Mouse (Mus musculus) midbrain, embryonic 10.5 days (tissue): ENCODE measurements at regions not wholly inside any gene's neighbourhood (a gene's known extent, or its start where the extent isn't known, plus 50 kb on each side); places are given as distances from the start of the nearest gene placed in this dataset.

Experiments used
- DNase-seq: peaks from one replicate; pipeline ENCODE4 v3.0.0-alpha.2; 2017; ENCODE audit warnings: low spot score
- H3K27ac ChIP-seq: fragments of 300-500 bp; sonication (generic); replicated peaks from 2 replicates; pipeline ENCODE4 v1.5.1; 2016; ENCODE audit warnings: mild to moderate bottlenecking
- H3K27me3 ChIP-seq: fragments of 300-500 bp; sonication (generic); 2 replicates; pipeline ENCODE4 v1.6.1; 2016; ENCODE audit warnings: low read depth, mild to moderate bottlenecking; ENCODE audit not compliant: poor library complexity, severe bottlenecking
- H3K36me3 ChIP-seq: fragments of 300-500 bp; sonication (generic); 2 replicates; pipeline ENCODE4 v1.6.1; 2016; ENCODE audit warnings: mild to moderate bottlenecking, moderate library complexity
- H3K4me1 ChIP-seq: fragments of 300-500 bp; sonication (generic); 2 replicates; pipeline ENCODE4 v1.6.1; 2016
- H3K4me3 ChIP-seq: fragments of 300-500 bp; sonication (generic); 2 replicates; pipeline ENCODE4 v1.5.1; 2016; ENCODE audit warnings: mild to moderate bottlenecking, moderate library complexity
- H3K9me3 ChIP-seq: fragments of 300-500 bp; sonication (generic); replicated peaks from 2 replicates; pipeline ENCODE4 v1.6.1; 2016; ENCODE audit warnings: mild to moderate bottlenecking
- WGBS: fragments of 180-500 bp; shearing (Covaris S2); methylation state at CpG from one replicate; pipeline ENCODE4 v1.1.7; 2016; 5-methylcytosine and 5-hydroxymethylcytosine counted together

DNA sequence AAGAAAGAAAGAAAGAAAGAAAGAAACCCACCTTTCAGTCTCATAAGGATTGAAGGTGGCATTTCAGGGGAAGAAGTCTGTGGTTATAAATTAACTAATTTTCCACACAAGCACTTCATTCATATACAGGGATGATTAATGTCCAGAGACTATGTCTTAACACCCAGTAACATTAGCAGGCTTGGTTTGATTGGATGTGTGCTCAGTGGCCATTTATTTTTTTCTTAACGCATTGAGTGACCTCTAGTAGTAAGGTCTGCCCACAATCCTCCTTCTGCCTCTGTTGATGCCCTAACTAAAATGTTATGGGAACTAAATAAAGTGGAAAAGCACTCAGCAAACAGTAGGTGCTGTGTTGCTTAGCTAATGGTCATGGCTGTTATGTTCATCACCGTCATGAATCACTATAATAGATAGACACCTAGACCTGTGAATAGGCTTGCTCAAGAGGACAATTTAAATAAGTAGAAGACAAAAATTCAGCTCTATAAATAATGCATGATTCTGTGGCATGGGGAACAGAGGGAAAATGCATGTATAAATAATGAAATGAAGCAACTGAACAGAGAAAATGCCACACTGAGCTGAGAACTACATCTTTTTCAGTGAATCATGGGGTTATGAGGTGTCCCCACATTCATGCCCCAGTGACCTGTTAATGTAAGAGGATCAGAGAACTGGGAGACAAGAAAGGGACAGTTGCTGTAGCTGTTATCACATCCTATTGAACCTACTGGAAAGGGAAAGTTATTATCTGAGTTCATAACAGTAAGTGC, 432.3 kb downstream of the Flrt2 start:
- WGBS = 91% methylated on average over 2 of the region's 2 CpGs
- H3K4me3 ChIP-seq = no peak overlapping the region
- no peak overlapping the region for H3K27ac ChIP-seq
- no peaks in the 10 kb centered on the region for H3K9me3 ChIP-seq
- H3K4me1 ChIP-seq = peaks cover 7% of the 10 kb centered on the region; the same call in 1 of the 2 replicates
- no peaks in the 10 kb centered on the region for H3K27me3 ChIP-seq
- no peak for DNase-seq
- H3K36me3 ChIP-seq = no peaks in the 10 kb centered on the region

DNA sequence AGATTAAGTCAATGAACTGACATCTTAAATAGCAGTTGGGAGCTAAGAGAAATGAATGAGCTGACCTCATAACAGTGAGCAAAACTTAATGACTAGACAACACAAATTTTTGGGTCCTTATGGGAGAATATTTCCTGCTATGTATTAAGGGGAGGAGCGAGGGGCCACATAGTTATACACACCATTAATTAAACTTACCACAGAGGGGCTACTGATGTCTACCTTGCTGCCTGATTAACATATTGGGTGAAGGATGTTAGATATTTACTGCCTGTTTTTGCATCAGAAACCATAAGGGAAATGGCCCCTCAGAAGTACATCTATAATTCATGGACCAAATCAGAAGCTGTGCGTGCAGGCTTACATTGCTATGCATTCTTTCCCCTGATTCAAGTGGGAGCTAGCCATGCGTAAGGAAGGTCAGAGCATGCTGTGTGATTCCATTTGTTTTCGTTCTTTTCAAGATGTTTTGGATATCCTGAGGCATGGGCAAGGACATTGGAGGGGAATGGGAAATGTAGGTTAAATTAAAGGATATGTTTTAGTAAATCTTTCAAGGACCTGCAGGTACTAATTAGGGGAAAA, 437.9 kb downstream of the Flrt2 start:
- Histone ChIP-seq H3K27me3 (no peaks in the 10 kb centered on the region), H3K4me1 (peaks cover 16% of the 10 kb centered on the region), H3K27ac (no peak overlapping the region), H3K4me3 (no peak overlapping the region), H3K36me3 (no peaks in the 10 kb centered on the region), H3K9me3 (no peaks in the 10 kb centered on the region)
- DNase-seq = peak; percentile 24
- 45% methylated on average over 4 of the region's 4 CpGs for WGBS

DNA sequence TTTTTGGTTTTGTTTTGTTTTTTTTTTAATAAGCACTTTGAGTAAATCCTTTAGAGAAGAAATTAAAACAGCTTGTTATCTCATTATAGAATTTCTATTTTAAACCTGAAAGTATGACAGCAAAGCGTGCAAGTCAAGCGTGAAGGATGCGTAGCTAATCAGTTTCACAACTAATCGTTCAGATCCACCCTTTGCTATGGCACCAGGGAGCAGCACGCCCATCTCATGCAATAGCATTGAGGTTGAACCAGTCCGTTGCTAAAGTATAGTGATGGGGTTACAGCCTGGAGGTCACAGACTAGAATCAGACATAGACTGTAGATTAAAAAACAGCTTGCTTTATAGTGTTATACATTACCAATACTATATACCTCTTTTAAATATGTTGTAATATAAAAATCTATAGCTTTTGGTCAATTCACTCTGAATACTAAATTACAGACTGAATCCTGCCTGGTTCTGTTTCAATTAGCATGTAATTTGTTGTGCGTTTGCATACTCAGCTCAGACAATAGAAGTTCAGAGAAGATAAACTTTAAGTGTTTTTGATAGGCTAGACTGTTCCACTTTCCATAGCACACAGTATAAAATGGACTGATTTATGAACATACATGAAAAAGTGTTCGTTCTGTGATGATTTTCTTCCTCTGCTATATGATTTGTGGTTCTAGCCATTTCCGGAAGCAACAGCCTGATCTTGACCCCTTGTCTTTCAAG, 438.9 kb downstream of the Flrt2 start:
- Histone ChIP-seq H3K27me3 (no peaks in the 10 kb centered on the region), H3K27ac (no peak overlapping the region; the same call in 1 of the 2 replicates), H3K4me3 (no peak overlapping the region), H3K36me3 (no peaks in the 10 kb centered on the region), H3K9me3 (no peaks in the 10 kb centered on the region), H3K4me1 (peaks cover 16% of the 10 kb centered on the region)
- WGBS = 62% methylated on average over 9 of the region's 9 CpGs
- DNase-seq = peak; percentile 26

DNA sequence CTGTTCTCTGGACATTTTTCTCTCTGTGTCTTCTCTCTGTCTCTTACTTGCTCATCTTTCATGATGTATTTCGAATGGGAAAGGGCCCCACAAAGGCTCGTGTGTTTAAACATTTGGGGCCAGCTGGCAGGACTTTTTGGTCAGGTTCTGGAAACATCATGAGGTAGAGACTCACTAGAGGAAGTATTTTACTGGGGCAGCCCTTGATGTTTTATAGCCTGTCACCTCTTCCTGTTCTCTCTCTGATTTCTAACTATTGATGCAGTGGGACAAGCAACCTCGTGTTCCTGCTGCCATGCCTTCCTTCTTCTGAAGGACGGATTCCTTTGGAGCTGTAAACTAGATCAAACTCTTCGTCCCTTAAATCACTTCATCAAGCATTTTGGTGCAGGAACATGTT, 442.1 kb downstream of the Flrt2 start:
- DNase-seq = no peak
- whole genome bisulfite sequencing = 81% methylated on average over 5 of the region's 5 CpGs
- H3K36me3 ChIP-seq = no peaks in the 10 kb centered on the region
- no peaks in the 10 kb centered on the region for H3K9me3 ChIP-seq
- H3K4me1 ChIP-seq = peaks cover 16% of the 10 kb centered on the region
- no peak overlapping the region for H3K27ac ChIP-seq
- H3K27me3 ChIP-seq = no peaks in the 10 kb centered on the region
- H3K4me3 ChIP-seq = no peak overlapping the region

DNA sequence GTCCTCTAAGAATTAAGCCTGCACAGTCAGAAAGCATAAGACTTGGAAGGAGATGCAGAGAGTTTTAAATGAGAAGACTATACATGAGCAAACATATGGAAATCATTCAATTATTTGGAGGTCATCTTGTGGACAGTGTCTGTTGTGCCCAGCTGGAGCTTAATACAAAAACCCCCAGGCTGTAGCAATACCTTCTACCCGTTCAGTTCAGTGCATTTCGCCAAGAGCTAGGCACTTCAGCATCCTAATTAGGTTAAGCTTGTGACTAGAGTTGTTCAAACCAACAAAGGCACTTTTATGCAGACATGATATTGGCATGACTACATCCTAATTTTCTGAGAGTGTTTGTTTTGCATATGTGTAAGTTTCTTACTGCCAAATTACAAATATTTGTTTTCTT, 449.7 kb downstream of the Flrt2 start:
- H3K4me3 ChIP-seq = no peak overlapping the region
- no peaks in the 10 kb centered on the region for H3K36me3 ChIP-seq
- 63% methylated on average over 2 of the region's 2 CpGs for WGBS
- H3K9me3 ChIP-seq = no peaks in the 10 kb centered on the region
- H3K4me1 ChIP-seq = no peaks in the 10 kb centered on the region
- H3K27ac ChIP-seq = no peak overlapping the region
- no peak for DNase-seq
- H3K27me3 ChIP-seq = no peaks in the 10 kb centered on the region

- no peak overlapping the region for H3K4me3 ChIP-seq
- no peak for DNase-seq
- no peaks in the 10 kb centered on the region for H3K36me3 ChIP-seq
- WGBS = 74% methylated on average over 3 of the region's 3 CpGs
- no peaks in the 10 kb centered on the region for H3K9me3 ChIP-seq
- H3K27me3 ChIP-seq = no peaks in the 10 kb centered on the region
- no peaks in the 10 kb centered on the region for H3K4me1 ChIP-seq
- H3K27ac ChIP-seq = no peak overlapping the region
Observed at GRCm38 (mm10) chr12:96154095-96154494, 462.1 kb downstream of the Flrt2 start.

DNA sequence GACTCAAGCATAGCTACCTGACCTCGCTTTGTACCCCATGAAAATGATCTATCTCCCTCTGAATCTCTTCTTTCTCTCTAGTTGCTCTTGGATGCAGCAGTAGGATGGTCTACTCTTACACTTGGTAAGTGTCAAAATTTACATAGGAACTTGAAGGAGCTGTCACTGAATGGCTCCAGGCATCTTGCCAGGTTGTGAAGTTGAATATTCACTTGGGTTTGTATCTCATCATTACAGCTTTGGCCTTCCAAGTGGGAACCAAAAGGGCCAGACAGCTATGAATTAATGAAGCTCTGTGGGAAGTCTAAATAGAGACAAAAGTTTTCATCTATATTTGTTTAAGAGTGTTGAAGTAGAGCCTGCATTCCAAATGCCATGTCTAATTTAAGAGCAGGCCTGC, 475.5 kb downstream of the Flrt2 start:
- no peaks in the 10 kb centered on the region for H3K9me3 ChIP-seq
- H3K36me3 ChIP-seq = no peaks in the 10 kb centered on the region
- H3K27ac ChIP-seq = no peak overlapping the region
- no peaks in the 10 kb centered on the region for H3K4me1 ChIP-seq
- WGBS = 96% methylated on average over 1 of the region's 1 CpGs
- DNase-seq = no peak
- no peak overlapping the region for H3K4me3 ChIP-seq
- H3K27me3 ChIP-seq = no peaks in the 10 kb centered on the region

- H3K36me3 ChIP-seq = no peaks in the 10 kb centered on the region
- no peak overlapping the region for H3K27ac ChIP-seq
- no peaks in the 10 kb centered on the region for H3K9me3 ChIP-seq
- 82% methylated on average over 1 of the region's 1 CpGs for WGBS
- no peaks in the 10 kb centered on the region for H3K4me1 ChIP-seq
- H3K4me3 ChIP-seq = no peak overlapping the region
- H3K27me3 ChIP-seq = no peaks in the 10 kb centered on the region
- DNase-seq = no peak
Observed at GRCm38 (mm10) chr12:96198928-96199327, 506.9 kb downstream of the Flrt2 start.

- Histone ChIP-seq H3K27ac (no peak overlapping the region), H3K4me3 (no peak overlapping the region), H3K36me3 (no peaks in the 10 kb centered on the region), H3K9me3 (no peaks in the 10 kb centered on the region), H3K4me1 (no peaks in the 10 kb centered on the region), H3K27me3 (no peaks in the 10 kb centered on the region)
- WGBS = 100% methylated on average over 1 of the region's 1 CpGs
- no peak for DNase-seq
Observed at GRCm38 (mm10) chr12:96201855-96202254, 509.8 kb downstream of the Flrt2 start.

DNA sequence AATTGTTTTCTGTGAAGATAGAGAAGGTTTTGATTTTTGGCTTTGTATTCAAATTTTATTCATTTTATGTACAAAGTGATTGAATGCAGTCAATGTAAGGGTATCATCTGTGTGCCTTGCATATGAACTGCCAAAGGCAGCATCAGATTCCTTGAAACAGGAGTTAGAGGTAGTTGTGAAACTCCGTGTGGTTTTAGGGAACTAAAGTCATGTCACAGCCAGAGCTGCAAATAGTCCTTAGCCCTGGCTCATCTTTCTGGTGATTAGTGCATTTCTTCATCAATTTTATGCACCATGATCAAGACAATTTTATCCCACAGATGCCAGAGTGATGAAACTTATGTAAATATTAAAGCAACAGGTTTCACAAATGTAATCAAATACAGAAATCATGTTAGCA, 534.4 kb downstream of the Flrt2 start:
- WGBS = 87% methylated on average over 1 of the region's 1 CpGs
- Histone ChIP-seq H3K27ac (no peak overlapping the region), H3K4me1 (no peaks in the 10 kb centered on the region), H3K27me3 (no peaks in the 10 kb centered on the region), H3K4me3 (no peak overlapping the region), H3K9me3 (no peaks in the 10 kb centered on the region), H3K36me3 (no peaks in the 10 kb centered on the region)
- DNase-seq = no peak

- Histone ChIP-seq H3K36me3 (no peaks in the 10 kb centered on the region), H3K27ac (no peak overlapping the region), H3K4me1 (no peaks in the 10 kb centered on the region), H3K9me3 (no peaks in the 10 kb centered on the region), H3K4me3 (no peak overlapping the region), H3K27me3 (no peaks in the 10 kb centered on the region)
- 83% methylated on average over 3 of the region's 3 CpGs for WGBS
- DNase-seq = no peak
Observed at GRCm38 (mm10) chr12:96228714-96229113, 536.7 kb downstream of the Flrt2 start.

- Histone ChIP-seq H3K4me1 (no peaks in the 10 kb centered on the region), H3K36me3 (no peaks in the 10 kb centered on the region), H3K4me3 (no peak overlapping the region), H3K9me3 (no peaks in the 10 kb centered on the region), H3K27me3 (no peaks in the 10 kb centered on the region), H3K27ac (no peak overlapping the region)
- 88% methylated on average over 1 of the region's 1 CpGs for WGBS
- no peak for DNase-seq
Observed at GRCm38 (mm10) chr12:96235510-96235909, 543.5 kb downstream of the Flrt2 start.

DNA sequence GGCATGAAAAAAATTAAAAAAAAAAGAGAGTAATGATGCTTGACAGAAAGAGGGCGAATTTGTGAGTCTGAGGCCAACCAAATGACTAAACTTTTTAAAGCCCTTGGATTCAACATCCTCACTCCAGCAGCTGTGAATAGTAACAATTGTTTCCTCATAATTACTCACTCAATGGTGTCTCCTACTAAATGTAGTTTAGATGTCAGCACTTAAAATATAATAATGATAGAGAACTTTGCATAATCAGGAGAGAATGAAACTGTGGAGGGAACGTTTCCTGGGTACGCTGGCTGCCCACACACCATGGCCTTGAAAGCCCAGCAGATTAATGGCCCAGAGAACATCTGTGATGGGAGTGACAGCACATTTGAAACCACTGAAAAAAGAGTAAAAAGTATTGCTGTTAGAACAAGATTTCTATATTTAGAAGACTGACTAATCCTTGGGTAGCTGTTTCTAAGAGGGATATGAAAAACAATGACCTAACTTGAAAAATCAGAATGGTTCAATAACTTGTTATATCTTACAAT, 544.0 kb downstream of the Flrt2 start:
- no peaks in the 10 kb centered on the region for H3K9me3 ChIP-seq
- no peaks in the 10 kb centered on the region for H3K27me3 ChIP-seq
- H3K4me3 ChIP-seq = no peak overlapping the region
- no peaks in the 10 kb centered on the region for H3K36me3 ChIP-seq
- 78% methylated on average over 3 of the region's 3 CpGs for WGBS
- no peak for DNase-seq
- H3K4me1 ChIP-seq = no peaks in the 10 kb centered on the region
- H3K27ac ChIP-seq = no peak overlapping the region
